Mouse (Mus musculus) neural tube, embryonic 12.5 days (tissue): ENCODE measurements around the gene AU040320. TPM values are rescaled to one million over a fixed set of nuclear protein-coding genes. Genes with fewer than 3 reads are reported as not detected.
A peak's percentile ranks its signal among the peaks of the same experiment; 100 is the strongest.

ENCODE experiments used
- ATAC-seq: fragments of 200-750 bp; cut with Nextera tagmentation; 2 replicates; pipeline ENCODE4 v1.8.0; 2017; ENCODE audit warnings: low read depth, mild to moderate bottlenecking, moderate TSS enrichment, moderate library complexity; ENCODE audit not compliant: low FRiP score
- H3K27ac ChIP-seq: fragments of 300-500 bp; sonication (generic); 2 replicates; pipeline ENCODE4 v1.5.1; 2016
- H3K27me3 ChIP-seq: fragments of 300-500 bp; sonication (generic); replicated peaks from 2 replicates; pipeline ENCODE4 v1.6.1; 2016; ENCODE audit warnings: mild to moderate bottlenecking
- H3K36me3 ChIP-seq: fragments of 300-500 bp; sonication (generic); 2 replicates; pipeline ENCODE4 v1.6.1; 2016; ENCODE audit warnings: mild to moderate bottlenecking
- H3K4me1 ChIP-seq: fragments of 300-500 bp; sonication (generic); 2 replicates; pipeline ENCODE4 v1.6.1; 2016
- H3K4me2 ChIP-seq: fragments of 300-500 bp; sonication (generic); replicated peaks from 2 replicates; pipeline ENCODE4 v1.6.1; 2016; ENCODE audit warnings: mild to moderate bottlenecking
- H3K4me3 ChIP-seq: fragments of 300-500 bp; sonication (generic); 2 replicates; pipeline ENCODE4 v1.5.1; 2016
- H3K9ac ChIP-seq: fragments of 300-500 bp; sonication (generic); 2 replicates; pipeline ENCODE4 v1.6.1; 2016; ENCODE audit warnings: mild to moderate bottlenecking
- H3K9me3 ChIP-seq: fragments of 300-500 bp; sonication (generic); 2 replicates; pipeline ENCODE4 v1.6.1; 2016; ENCODE audit warnings: mild to moderate bottlenecking
- WGBS: fragments of 180-500 bp; shearing (Covaris S2); methylation state at CpG from one replicate; pipeline ENCODE4 v1.1.7; 2016; 5-methylcytosine and 5-hydroxymethylcytosine counted together
- polyA plus RNA-seq: library from polyadenylated mRNA; unstranded; fragments of >200 nt; fragmentation: Nextera tagmentation; extraction: Ambion mirVana; gene quantifications from 2 replicates; pipeline ENCODE4 v1.2.1, GENCODE M21; 2016

The AU040320 gene
- polyA plus RNA-seq, 1 experiment from 2014 or later: 39.6 TPM

DNA sequence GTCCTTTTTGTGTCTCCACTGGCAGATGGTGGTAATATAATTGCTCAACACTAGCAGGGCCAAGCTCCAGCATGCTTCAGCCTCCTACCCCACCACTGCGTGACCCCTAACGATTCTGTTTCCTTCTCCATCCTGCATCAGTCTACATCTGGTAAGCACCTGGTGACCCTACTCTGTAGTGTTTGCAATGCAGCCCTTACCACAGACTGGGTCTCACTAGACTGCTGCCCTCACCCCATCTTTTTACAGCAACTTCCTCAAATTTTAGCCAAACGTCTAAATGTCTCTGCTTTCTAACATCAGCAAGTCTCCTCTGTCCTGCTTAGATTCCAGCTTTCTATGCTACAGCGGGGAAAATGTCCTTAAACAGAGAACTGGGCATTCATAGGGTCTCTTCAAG is 17.5 kb downstream of the AU040320 start:
- no peak overlapping the region for H3K4me2 ChIP-seq
- no peak for ATAC-seq
- peaks cover 17% of the 10 kb centered on the region; the same call in 1 of the 2 replicates for H3K36me3 ChIP-seq
- no peaks in the 10 kb centered on the region for H3K27me3 ChIP-seq
- 89% methylated on average over 4 of the region's 4 CpGs for WGBS
- H3K4me3 ChIP-seq: no peak overlapping the region
- H3K9ac ChIP-seq: no peak overlapping the region
- no peaks in the 10 kb centered on the region for H3K9me3 ChIP-seq
- no peak overlapping the region for H3K27ac ChIP-seq
- no peaks in the 10 kb centered on the region for H3K4me1 ChIP-seq

DNA sequence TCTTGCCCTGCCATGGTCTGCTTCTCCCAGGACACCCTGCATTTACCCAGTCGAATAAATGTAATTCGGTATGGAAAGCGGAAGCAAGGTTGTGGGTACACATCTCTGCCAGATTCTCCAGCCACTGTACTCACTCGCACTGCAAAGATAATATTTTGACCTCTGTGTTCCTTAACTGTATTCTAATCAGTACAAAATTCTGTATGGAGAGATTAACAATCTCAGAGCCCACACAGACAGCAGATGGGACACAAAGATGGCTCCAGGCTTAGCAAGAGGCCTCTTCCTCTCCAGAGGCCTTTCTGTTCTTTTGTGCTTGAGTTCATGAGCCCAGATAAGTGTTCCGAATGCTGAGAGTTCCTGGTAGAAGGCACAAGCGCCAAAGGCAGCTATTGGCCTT is 20.5 kb downstream of the AU040320 start:
- Histone ChIP-seq H3K4me2 (no peak overlapping the region), H3K27ac (no peak overlapping the region), H3K27me3 (no peaks in the 10 kb centered on the region), H3K9ac (no peak overlapping the region), H3K36me3 (peaks cover 13% of the 10 kb centered on the region; the same call in 1 of the 2 replicates), H3K4me3 (no peak overlapping the region), H3K4me1 (peaks cover 10% of the 10 kb centered on the region; the same call in 1 of the 2 replicates), H3K9me3 (no peaks in the 10 kb centered on the region)
- ATAC-seq: no peak
- 94% methylated on average over 6 of the region's 6 CpGs for WGBS

GRCm38 (mm10) chr4:126775182-126775581 is 21.8 kb downstream of the AU040320 start:
- no peak for ATAC-seq
- Histone ChIP-seq H3K4me3 (no peak overlapping the region), H3K9ac (no peak overlapping the region), H3K4me2 (no peak overlapping the region), H3K27me3 (no peaks in the 10 kb centered on the region), H3K27ac (no peak overlapping the region), H3K9me3 (no peaks in the 10 kb centered on the region), H3K4me1 (peaks cover 21% of the 10 kb centered on the region), H3K36me3 (peaks cover 8% of the 10 kb centered on the region; the same call in 1 of the 2 replicates)
- 74% methylated on average over 1 of the region's 1 CpGs for WGBS

DNA sequence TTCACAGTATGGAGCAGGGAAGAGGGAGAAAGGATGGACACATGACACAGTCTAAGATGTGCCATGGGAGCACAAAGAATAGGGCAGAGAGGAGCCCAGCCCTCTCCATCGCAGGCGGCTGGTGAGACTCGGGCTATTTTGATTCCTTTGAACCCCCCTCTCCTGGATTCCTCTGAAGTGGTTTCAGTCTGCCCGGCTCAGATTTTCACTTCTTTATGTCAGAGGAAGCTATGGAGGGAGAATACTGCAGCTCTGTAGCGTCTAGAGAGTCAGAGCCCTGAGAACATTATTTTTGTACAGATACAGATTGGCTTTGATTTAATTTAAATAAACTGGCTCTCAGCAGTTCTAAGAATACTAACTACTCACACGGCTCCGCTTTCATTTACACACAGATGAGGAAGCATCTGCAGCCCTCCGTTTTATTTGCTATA is 25.8 kb downstream of the AU040320 start:
- no peak; the same call in 1 of the 2 replicates for ATAC-seq
- Histone ChIP-seq H3K27ac (no peak overlapping the region), H3K9me3 (no peaks in the 10 kb centered on the region), H3K9ac (0 out of 2 replicates have a peak overlapping the region, but pooled peaks have one; percentile 29), H3K4me1 (peaks cover 38% of the 10 kb centered on the region), H3K4me2 (peak overlapping the region; percentile 40), H3K4me3 (no peak overlapping the region), H3K27me3 (no peaks in the 10 kb centered on the region), H3K36me3 (no peaks in the 10 kb centered on the region)
- WGBS: 24% methylated on average over 8 of the region's 8 CpGs

DNA sequence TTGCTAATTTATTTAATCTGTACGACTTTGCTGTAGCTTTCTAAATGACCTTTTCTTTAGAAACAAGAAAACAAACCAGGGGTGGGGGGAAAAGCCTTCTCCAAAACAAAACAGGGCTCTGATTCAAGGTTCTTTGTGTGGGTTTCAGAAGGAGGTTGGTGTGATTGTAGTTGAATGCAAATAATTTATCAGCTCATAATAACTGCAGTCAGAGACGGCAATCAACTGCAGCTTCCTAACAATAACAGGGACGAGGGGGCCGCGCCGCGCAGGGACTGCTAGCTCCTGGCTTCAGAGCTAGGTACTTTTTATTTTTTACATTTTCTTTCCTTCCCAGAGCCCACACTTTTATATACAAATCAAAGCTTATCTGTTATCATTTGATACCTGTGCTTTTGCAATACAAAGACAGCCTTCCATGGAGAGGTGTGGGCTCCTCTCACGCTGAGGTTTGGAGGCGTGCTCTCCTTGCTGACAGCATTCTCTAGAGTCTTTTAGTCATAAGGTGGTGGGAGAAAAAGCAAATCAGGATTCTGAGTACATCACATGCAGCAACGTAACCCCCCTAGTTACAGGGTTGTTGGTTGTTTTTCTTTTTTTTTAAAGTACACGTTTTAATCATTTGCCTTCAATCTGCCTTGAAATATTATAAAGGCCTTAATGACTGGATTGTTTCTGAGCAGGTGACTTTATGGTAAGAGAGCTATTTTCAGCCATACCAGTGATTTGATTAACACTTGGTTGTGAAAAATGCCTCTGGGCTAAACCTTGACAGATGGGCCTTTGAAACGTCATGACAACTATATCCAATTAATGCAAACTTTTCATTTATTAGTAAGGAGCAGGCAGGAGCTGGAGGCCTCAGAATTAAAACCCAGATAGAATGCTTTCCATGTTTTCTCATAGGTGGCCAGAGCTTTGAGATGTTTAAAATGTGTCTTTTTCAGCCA is 26.8 kb downstream of the AU040320 start:
- H3K9ac ChIP-seq: no peak overlapping the region
- H3K9me3 ChIP-seq: no peaks in the 10 kb centered on the region
- peaks cover 38% of the 10 kb centered on the region for H3K4me1 ChIP-seq
- 0 out of 2 replicates have a peak overlapping the region, but pooled peaks have one; percentile 9 for H3K27ac ChIP-seq
- no peaks in the 10 kb centered on the region for H3K27me3 ChIP-seq
- H3K4me3 ChIP-seq: no peak overlapping the region
- 33% methylated on average over 12 of the region's 12 CpGs for WGBS
- H3K36me3 ChIP-seq: no peaks in the 10 kb centered on the region
- ATAC-seq: no peak
- peak overlapping the region; percentile 40 for H3K4me2 ChIP-seq

GRCm38 (mm10) chr4:126781871-126782270 is 28.5 kb downstream of the AU040320 start:
- H3K36me3 ChIP-seq: no peaks in the 10 kb centered on the region
- H3K9ac ChIP-seq: no peak overlapping the region
- WGBS: 51% methylated on average over 3 of the region's 3 CpGs
- H3K27me3 ChIP-seq: no peaks in the 10 kb centered on the region
- no peak overlapping the region for H3K4me3 ChIP-seq
- H3K27ac ChIP-seq: no peak overlapping the region
- H3K4me2 ChIP-seq: no peak overlapping the region
- H3K4me1 ChIP-seq: peaks cover 38% of the 10 kb centered on the region
- ATAC-seq: no peak
- H3K9me3 ChIP-seq: no peaks in the 10 kb centered on the region

GRCm38 (mm10) chr4:126782512-126782911 is 29.2 kb downstream of the AU040320 start:
- Histone ChIP-seq H3K9ac (no peak overlapping the region), H3K27ac (no peak overlapping the region), H3K4me3 (no peak overlapping the region), H3K4me1 (peaks cover 31% of the 10 kb centered on the region), H3K36me3 (no peaks in the 10 kb centered on the region), H3K4me2 (no peak overlapping the region), H3K9me3 (no peaks in the 10 kb centered on the region), H3K27me3 (no peaks in the 10 kb centered on the region)
- ATAC-seq: no peak
- 89% methylated on average over 8 of the region's 8 CpGs for WGBS

- H3K36me3 ChIP-seq: no peaks in the 10 kb centered on the region
- no peak overlapping the region for H3K9ac ChIP-seq
- ATAC-seq: no peak
- H3K9me3 ChIP-seq: no peaks in the 10 kb centered on the region
- H3K4me3 ChIP-seq: no peak overlapping the region
- H3K27me3 ChIP-seq: no peaks in the 10 kb centered on the region
- H3K27ac ChIP-seq: no peak overlapping the region
- no peak overlapping the region for H3K4me2 ChIP-seq
- peaks cover 28% of the 10 kb centered on the region for H3K4me1 ChIP-seq
- 81% methylated on average over 8 of the region's 8 CpGs for WGBS
Observed at GRCm38 (mm10) chr4:126782996-126783395, 29.7 kb downstream of the AU040320 start.

GRCm38 (mm10) chr4:126792341-126793102 is 39.2 kb downstream of the AU040320 start:
- ATAC-seq: no peak
- H3K27ac ChIP-seq: no peak overlapping the region
- no peak overlapping the region for H3K4me2 ChIP-seq
- H3K36me3 ChIP-seq: peaks cover 37% of the 10 kb centered on the region
- H3K9me3 ChIP-seq: no peaks in the 10 kb centered on the region
- H3K27me3 ChIP-seq: no peaks in the 10 kb centered on the region
- H3K9ac ChIP-seq: no peak overlapping the region
- no peak overlapping the region for H3K4me3 ChIP-seq
- no peaks in the 10 kb centered on the region for H3K4me1 ChIP-seq
- WGBS: 92% methylated on average over 7 of the region's 7 CpGs

DNA sequence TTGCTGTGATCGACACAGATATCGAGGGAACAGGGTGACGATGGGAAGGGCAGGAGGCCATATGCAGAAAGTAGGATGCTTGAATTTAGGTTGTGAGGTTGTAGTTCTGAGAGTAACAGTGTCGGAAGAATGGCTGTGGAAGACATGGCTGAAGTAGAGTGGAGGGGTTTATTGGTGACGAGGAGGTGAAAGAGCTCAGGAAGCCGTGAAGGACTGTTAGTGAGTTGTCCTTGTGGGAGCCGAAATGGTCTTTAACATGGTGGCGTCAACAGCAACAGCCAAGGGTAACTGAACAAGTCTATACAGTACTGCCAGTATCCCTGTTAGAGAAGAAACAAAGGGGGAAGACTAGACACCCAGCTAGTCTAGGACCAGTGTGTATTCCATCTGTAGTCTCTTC is 48.8 kb downstream of the AU040320 start:
- 0 out of 2 replicates have a peak, but pooled peaks cover 5% of the 10 kb centered on the region for H3K36me3 ChIP-seq
- no peak overlapping the region for H3K4me2 ChIP-seq
- no peak for ATAC-seq
- H3K27ac ChIP-seq: no peak overlapping the region
- WGBS: 92% methylated on average over 8 of the region's 8 CpGs
- no peak overlapping the region for H3K4me3 ChIP-seq
- no peaks in the 10 kb centered on the region for H3K9me3 ChIP-seq
- no peaks in the 10 kb centered on the region for H3K27me3 ChIP-seq
- no peak overlapping the region for H3K9ac ChIP-seq
- H3K4me1 ChIP-seq: 0 out of 2 replicates have a peak, but pooled peaks cover 4% of the 10 kb centered on the region

- H3K4me2 ChIP-seq: no peak overlapping the region
- H3K4me3 ChIP-seq: no peak overlapping the region
- 35% methylated on average over 8 of the region's 8 CpGs for WGBS
- H3K4me1 ChIP-seq: 0 out of 2 replicates have a peak, but pooled peaks cover 4% of the 10 kb centered on the region
- H3K9me3 ChIP-seq: no peaks in the 10 kb centered on the region
- H3K27ac ChIP-seq: no peak overlapping the region
- no peak for ATAC-seq
- 0 out of 2 replicates have a peak, but pooled peaks cover 5% of the 10 kb centered on the region for H3K36me3 ChIP-seq
- no peaks in the 10 kb centered on the region for H3K27me3 ChIP-seq
- no peak overlapping the region; the same call in 1 of the 2 replicates for H3K9ac ChIP-seq
Observed at GRCm38 (mm10) chr4:126803268-126803873, 50.0 kb downstream of the AU040320 start.
